Mouse (Mus musculus) testis, adult 2 months (tissue): ENCODE data around the gene Cdk10. TPM values are rescaled to one million over a fixed set of nuclear protein-coding genes. Genes with fewer than 3 reads are reported as not detected.

Source experiments
- H3K27ac ChIP-seq: fragments of 200-500 bp; 2 replicates; pipeline ENCODE4 v1.5.1; 2012; ENCODE audit warnings: low read depth, low read length; ENCODE audit not compliant: control insufficient read depth, insufficient read depth
- H3K27me3 ChIP-seq: fragments of 200-500 bp; 2 replicates; pipeline ENCODE4 v1.6.1; 2012; ENCODE audit warnings: mild to moderate bottlenecking, low read length, moderate library complexity; ENCODE audit not compliant: control insufficient read depth, insufficient read depth
- H3K36me3 ChIP-seq: fragments of 200-500 bp; 2 replicates; pipeline ENCODE4 v1.6.1; 2012; ENCODE audit warnings: mild to moderate bottlenecking, low read length; ENCODE audit not compliant: control insufficient read depth, insufficient read depth
- H3K4me1 ChIP-seq: fragments of 200-500 bp; 2 replicates; pipeline ENCODE4 v1.6.1; 2012; ENCODE audit warnings: low read length; ENCODE audit not compliant: control insufficient read depth, insufficient read depth
- H3K4me3 ChIP-seq: fragments of 200-500 bp; 2 replicates; pipeline ENCODE4 v1.5.1; 2012; ENCODE audit warnings: low read depth, mild to moderate bottlenecking, low read length, moderate library complexity, mixed read lengths; ENCODE audit not compliant: control insufficient read depth
- CTCF ChIP-seq: fragments of 200-500 bp; IDR thresholded peaks from 2 replicates; pipeline ENCODE4 v1.5.1; 2012; ENCODE audit warnings: low read depth, mild to moderate bottlenecking, inconsistent platforms, low read length, moderate library complexity; ENCODE audit not compliant: control insufficient read depth, insufficient read depth, insufficient replicate concordance
- POLR2A ChIP-seq: fragments of 200-500 bp; IDR thresholded peaks from 2 replicates; pipeline ENCODE4 v1.6.1; 2012; ENCODE audit warnings: low read depth, mild to moderate bottlenecking, inconsistent platforms, low read length, moderate library complexity; ENCODE audit not compliant: control insufficient read depth
- polyA plus RNA-seq: library from polyadenylated mRNA; depleted of rRNA; stranded (reverse); fragments of >200 nt; gene quantifications from 2 replicates; pipeline ENCODE4 v1.2.3, GENCODE M21; 2012

Cdk10 gene
- polyA plus RNA-seq, 1 experiment: 62.0 TPM

- H3K36me3 ChIP-seq: peaks cover 2% of the 10 kb centered on the region; the same call in 1 of the 2 replicates
- no peak for TF ChIP-seq POLR2A
Observed at GRCm38 (mm10) chr8:123245543-123245942, 20.9 kb downstream of the Cdk10 start.

GRCm38 (mm10) chr8:123247748-123248147 lies 23.1 kb downstream of the Cdk10 start:
- Histone ChIP-seq H3K27ac (no peak overlapping the region), H3K4me3 (no peak overlapping the region), H3K36me3 (peaks cover 2% of the 10 kb centered on the region; the same call in 1 of the 2 replicates), H3K4me1 (no peaks in the 10 kb centered on the region), H3K27me3 (no peaks in the 10 kb centered on the region)
- TF ChIP-seq CTCF: no peak
- no peak for TF ChIP-seq POLR2A

More at GRCm38 (mm10) chr8:123245543-123245942, 20.9 kb downstream of the Cdk10 start:
- Histone ChIP-seq H3K27ac (no peak overlapping the region), H3K27me3 (no peaks in the 10 kb centered on the region), H3K4me3 (no peak overlapping the region), H3K4me1 (no peaks in the 10 kb centered on the region)

DNA sequence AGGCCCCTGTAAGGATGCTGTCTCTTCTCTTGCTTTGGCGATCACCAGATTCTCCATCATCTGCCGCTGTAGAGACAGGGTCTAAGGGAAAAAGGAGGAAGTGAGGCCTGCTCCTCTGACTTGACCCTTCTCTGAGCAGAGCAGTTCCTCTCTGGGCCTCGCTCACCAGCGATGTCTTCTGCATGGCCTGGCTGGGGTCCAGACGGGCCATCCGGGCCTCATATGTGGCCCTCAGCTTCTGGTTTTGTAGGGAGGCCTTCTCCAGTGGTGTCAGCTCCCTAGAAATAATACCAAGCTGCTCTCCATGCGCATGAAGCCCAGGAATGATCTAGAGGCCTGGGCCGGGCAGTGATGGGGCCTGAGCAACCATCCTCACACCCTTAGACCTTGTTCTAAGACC lies 24.0 kb downstream of the Cdk10 start:
- H3K27ac ChIP-seq: no peak overlapping the region
- H3K27me3 ChIP-seq: no peaks in the 10 kb centered on the region
- H3K4me3 ChIP-seq: no peak overlapping the region
- H3K4me1 ChIP-seq: 0 out of 2 replicates have a peak, but pooled peaks cover 2% of the 10 kb centered on the region
- peaks cover 2% of the 10 kb centered on the region; the same call in 1 of the 2 replicates for H3K36me3 ChIP-seq
- TF ChIP-seq CTCF: no peak
- no peak for TF ChIP-seq POLR2A

DNA sequence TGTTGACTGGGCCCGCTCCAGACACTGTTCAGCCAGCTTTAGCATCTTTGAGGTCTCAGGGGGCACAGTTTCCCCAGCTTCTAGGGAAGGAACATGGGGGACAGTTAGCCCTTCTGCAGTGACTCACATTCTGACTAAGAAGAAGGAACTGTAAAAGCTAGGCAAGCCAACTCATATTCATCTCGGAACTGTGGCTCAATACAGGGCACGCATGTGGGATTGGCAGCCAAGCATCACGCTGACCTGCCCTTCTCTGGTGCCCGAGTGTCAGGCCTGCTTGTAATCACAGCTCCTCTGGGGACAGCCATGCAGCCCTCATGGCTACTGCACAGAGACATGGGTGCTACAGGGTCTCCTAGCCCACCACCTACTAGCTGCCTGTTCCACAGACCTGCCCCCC lies 26.3 kb downstream of the Cdk10 start:
- Histone ChIP-seq H3K4me3 (no peak overlapping the region), H3K4me1 (peaks cover 9% of the 10 kb centered on the region), H3K36me3 (peaks cover 2% of the 10 kb centered on the region; the same call in 1 of the 2 replicates), H3K27ac (no peak overlapping the region), H3K27me3 (no peaks in the 10 kb centered on the region)
- TF ChIP-seq CTCF (no peak), POLR2A (no peak)

DNA sequence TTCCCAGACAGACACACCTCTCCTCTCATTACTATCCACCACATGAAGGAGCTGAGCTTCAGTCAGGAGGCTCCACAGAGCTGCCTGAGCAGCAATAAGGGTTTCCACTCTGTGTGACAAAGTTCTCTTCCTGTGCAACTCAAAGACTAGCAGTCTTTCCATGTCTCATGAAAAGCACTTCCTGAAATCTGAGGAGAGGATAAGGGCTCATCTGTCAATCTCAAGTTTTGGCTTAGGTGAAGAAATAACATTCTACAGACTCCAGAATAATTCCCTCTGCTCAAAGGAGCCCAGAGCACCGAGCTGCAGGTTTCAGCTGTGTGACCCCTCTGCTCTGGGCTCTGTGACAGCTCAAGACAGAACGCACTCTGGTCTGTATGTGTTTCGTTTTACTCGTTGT lies 28.3 kb downstream of the Cdk10 start:
- H3K27ac ChIP-seq: no peak overlapping the region
- no peak overlapping the region for H3K4me3 ChIP-seq
- peaks cover 2% of the 10 kb centered on the region; the same call in 1 of the 2 replicates for H3K36me3 ChIP-seq
- no peak for TF ChIP-seq CTCF
- TF ChIP-seq POLR2A: no peak
- no peaks in the 10 kb centered on the region for H3K27me3 ChIP-seq
- peaks cover 9% of the 10 kb centered on the region for H3K4me1 ChIP-seq

DNA sequence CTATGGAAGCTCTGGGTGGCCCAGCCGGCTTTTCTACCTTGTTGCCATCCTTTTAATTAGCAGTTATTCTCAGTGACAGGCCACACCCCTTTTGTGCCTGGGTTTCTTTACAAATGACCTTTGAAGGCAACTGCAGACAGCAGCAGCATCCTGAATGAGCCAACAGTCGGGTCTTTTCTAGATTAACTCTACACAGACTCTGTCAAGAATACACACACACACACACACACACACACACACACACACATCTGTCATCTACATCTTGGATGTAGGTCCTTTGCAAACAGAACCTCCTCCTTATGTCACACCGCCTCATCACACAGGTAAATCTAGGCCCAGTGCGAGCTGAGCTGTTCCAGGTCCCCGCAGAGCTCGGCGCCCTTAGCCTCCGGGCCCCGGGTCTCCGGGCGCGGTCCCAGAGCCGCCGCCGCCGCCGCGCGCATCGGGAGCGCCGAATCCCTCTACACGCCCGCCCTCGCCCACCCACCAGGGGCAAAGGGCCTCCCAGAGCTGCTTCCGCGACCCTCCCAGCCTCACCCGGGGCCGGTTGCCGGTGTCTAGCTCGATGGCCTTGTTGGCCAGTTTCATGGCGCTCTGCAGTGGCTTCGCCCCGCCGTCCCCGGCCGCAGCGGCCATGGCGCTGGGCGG lies 28.9 kb downstream of the Cdk10 start:
- Histone ChIP-seq H3K4me1 (peaks cover 9% of the 10 kb centered on the region), H3K4me3 (peak overlapping the region; percentile 92), H3K27me3 (no peaks in the 10 kb centered on the region), H3K27ac (peak overlapping the region; percentile 21), H3K36me3 (peaks cover 2% of the 10 kb centered on the region; the same call in 1 of the 2 replicates)
- TF ChIP-seq CTCF: no peak
- TF ChIP-seq POLR2A: no peak

GRCm38 (mm10) chr8:123254099-123254885 lies 29.6 kb downstream of the Cdk10 start, which contains the start of the genes Zfp276 and Vps9d1:
Gene Zfp276 (plus strand): TSS chr8:123254195.
Gene Vps9d1 (minus strand): TSS chr8:123254348.
- Histone ChIP-seq H3K4me3 (peak within 1 kb of the TSS; percentile 96), H3K27me3 (no peaks in the 10 kb centered on the region), H3K4me1 (peaks cover 9% of the 10 kb centered on the region), H3K36me3 (peaks cover 2% of the 10 kb centered on the region; the same call in 1 of the 2 replicates), H3K27ac (peak within 1 kb of the TSS; percentile 81)
- no peak for TF ChIP-seq CTCF
- peak; percentile 19; the same call in 1 of the 2 replicates for TF ChIP-seq POLR2A
